Mouse (Mus musculus) cortical plate, adult 2 months (tissue): ENCODE data around the gene Trim50.

Experiments used
- CTCF ChIP-seq: fragments of 200-500 bp; IDR thresholded peaks from 2 replicates; pipeline ENCODE4 v1.5.1; 2011; ENCODE audit warnings: mild to moderate bottlenecking, control low read depth, low read length; ENCODE audit not compliant: insufficient read depth; ENCODE audit errors: extremely low read depth
- POLR2A ChIP-seq: fragments of 200-500 bp; IDR thresholded peaks from 2 replicates; pipeline ENCODE4 v1.6.1; 2011; ENCODE audit warnings: mild to moderate bottlenecking, low read length, control low read depth; ENCODE audit not compliant: insufficient read depth; ENCODE audit errors: extremely low read depth

DNA sequence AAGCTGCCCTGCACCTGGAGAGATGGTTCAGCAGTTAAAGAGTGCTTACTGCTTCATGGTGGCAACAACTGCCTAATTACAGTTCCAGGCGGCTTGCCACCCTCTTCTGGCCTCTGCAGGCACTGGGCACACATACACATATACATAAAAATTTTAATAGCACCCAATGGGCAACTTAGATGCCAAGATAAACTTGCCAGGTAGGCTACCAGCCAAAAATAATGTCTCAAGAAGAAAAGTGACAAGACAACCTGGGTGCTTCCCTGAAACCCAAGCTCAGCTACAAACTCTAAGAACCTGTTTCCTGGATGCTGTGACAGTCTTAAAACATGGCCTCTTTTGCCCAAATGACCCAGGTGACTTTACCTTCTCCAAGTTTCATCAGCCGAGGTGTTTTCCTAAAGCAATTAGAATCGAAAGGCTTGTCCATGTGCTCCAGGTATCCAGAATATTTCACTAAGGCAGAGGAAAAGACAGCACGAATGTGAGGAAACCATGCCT, 5.5 kb upstream of the Trim50 start:
- TF ChIP-seq CTCF (no peak), POLR2A (no peak)
